Mouse (Mus musculus): ENCODE results near the gene Col16a1. TPM values are rescaled to one million over a fixed set of nuclear protein-coding genes. Genes with fewer than 3 reads are reported as not detected.
A peak's percentile ranks its signal among the peaks of the same experiment; 100 is the strongest.

Gene Col16a1
- polyA plus RNA-seq, 1 experiment from 2014 or later = 24.5 TPM

GRCm38 (mm10) chr4:130070523-130070922, 22.9 kb downstream of the Col16a1 start:
- no peak overlapping the region for H3K4me2 ChIP-seq
- H3K9me3 ChIP-seq (replicated peaks) = no peaks in the 10 kb centered on the region
- no peak overlapping the region for H3K9ac ChIP-seq (replicated peaks)
- H3K4me1 ChIP-seq = peaks cover 9% of the 10 kb centered on the region; the same call in 1 of the 2 replicates
- 56% methylated on average over 3 of the region's 3 CpGs for WGBS
- H3K4me3 ChIP-seq (replicated peaks) = no peak overlapping the region
- ATAC-seq (ENCODE audit: low FRiP score) = no peak
- H3K36me3 ChIP-seq = no peaks in the 10 kb centered on the region
- 0 out of 2 replicates have a peak, but pooled peaks cover 2% of the 10 kb centered on the region for H3K27me3 ChIP-seq (replicated peaks)
- no peak overlapping the region for H3K27ac ChIP-seq (replicated peaks)

DNA sequence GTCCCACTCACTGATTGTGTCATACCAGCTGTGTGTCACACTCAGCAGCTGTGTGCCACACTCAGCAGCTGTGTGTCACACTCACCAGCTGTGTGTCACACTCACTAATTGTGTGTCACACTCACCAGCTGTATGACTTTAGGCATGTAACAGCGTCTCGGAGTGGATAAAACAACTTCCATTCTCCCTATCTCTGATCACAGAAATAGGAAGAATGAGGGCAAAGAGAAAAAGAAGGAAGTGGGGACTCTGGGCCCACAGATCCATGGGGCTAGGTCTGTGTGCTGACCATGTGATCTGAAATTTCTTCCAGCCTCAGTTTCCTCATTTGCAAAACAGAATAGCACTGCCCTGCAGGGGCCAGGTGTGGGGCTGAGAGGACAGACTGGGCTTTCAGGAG, 24.1 kb downstream of the Col16a1 start:
- no peak for ATAC-seq (ENCODE audit: low FRiP score)
- Histone ChIP-seq H3K9ac (replicated peaks) (no peak overlapping the region), H3K36me3 (no peaks in the 10 kb centered on the region), H3K9me3 (replicated peaks) (no peaks in the 10 kb centered on the region), H3K27me3 (replicated peaks) (no peaks in the 10 kb centered on the region), H3K4me1 (peaks cover 17% of the 10 kb centered on the region), H3K4me3 (replicated peaks) (no peak overlapping the region), H3K4me2 (no peak overlapping the region), H3K27ac (replicated peaks) (no peak overlapping the region)
- WGBS = 88% methylated on average over 2 of the region's 2 CpGs

GRCm38 (mm10) chr4:130073367-130073766, 25.7 kb downstream of the Col16a1 start:
- no peaks in the 10 kb centered on the region for H3K9me3 ChIP-seq (replicated peaks)
- no peak overlapping the region for H3K9ac ChIP-seq (replicated peaks)
- no peak overlapping the region for H3K4me3 ChIP-seq (replicated peaks)
- no peak for ATAC-seq (ENCODE audit: low FRiP score)
- WGBS = 84% methylated on average over 4 of the region's 4 CpGs
- no peak overlapping the region for H3K4me2 ChIP-seq
- H3K4me1 ChIP-seq = peaks cover 24% of the 10 kb centered on the region
- H3K36me3 ChIP-seq = no peaks in the 10 kb centered on the region
- 0 out of 2 replicates have a peak, but pooled peaks cover 5% of the 10 kb centered on the region for H3K27me3 ChIP-seq (replicated peaks)
- H3K27ac ChIP-seq (replicated peaks) = no peak overlapping the region

DNA sequence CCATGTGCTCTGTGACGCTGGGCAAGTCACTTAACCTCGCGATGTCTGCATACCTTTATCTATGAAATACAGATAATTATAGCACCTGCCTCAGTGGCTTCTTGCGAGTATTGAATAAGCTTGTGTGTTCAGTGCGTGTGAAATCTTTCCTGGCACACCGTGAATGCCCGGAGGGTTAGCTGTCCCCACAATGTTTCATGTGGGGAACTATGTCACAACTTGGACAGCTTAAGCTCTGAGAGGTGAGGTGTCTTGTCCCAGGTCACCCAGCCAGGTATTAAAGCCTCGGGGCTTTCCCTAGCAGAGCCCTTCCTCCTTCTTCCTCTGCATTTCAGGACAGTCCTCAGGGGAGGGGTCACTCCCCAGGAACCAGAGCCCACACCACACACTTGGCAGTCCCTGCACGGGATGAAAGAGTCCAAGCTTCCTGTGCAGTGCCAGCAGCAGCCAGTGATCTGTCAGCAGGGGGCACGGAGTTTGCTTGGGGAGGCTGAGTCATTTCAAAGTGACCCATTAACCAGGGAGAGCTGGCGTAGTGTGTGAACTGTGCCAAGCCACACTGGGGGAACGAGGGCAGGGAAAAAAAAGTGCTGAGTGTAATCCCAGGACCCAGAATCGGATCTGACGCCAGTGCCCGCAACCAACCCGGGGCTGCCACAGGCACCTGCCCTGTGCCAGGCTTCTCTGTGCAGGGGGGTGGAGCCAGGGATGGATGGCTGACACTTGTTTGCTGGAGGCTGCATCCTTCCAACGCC, 27.3 kb downstream of the Col16a1 start:
- H3K9me3 ChIP-seq (replicated peaks) = no peaks in the 10 kb centered on the region
- H3K4me2 ChIP-seq = no peak overlapping the region
- 63% methylated on average over 17 of the region's 17 CpGs for WGBS
- peak; percentile 37; the same call in 1 of the 2 replicates for ATAC-seq (ENCODE audit: low FRiP score)
- H3K4me3 ChIP-seq (replicated peaks) = no peak overlapping the region
- H3K36me3 ChIP-seq = no peaks in the 10 kb centered on the region
- 0 out of 2 replicates have a peak, but pooled peaks cover 5% of the 10 kb centered on the region for H3K27me3 ChIP-seq (replicated peaks)
- H3K4me1 ChIP-seq = peaks cover 33% of the 10 kb centered on the region
- no peak overlapping the region for H3K9ac ChIP-seq (replicated peaks)
- no peak overlapping the region for H3K27ac ChIP-seq (replicated peaks)

GRCm38 (mm10) chr4:130076856-130077255, 29.2 kb downstream of the Col16a1 start:
- H3K4me1 ChIP-seq = peaks cover 44% of the 10 kb centered on the region
- H3K27ac ChIP-seq (replicated peaks) = no peak overlapping the region
- WGBS = 46% methylated on average over 8 of the region's 8 CpGs
- no peaks in the 10 kb centered on the region for H3K36me3 ChIP-seq
- no peak overlapping the region for H3K4me3 ChIP-seq (replicated peaks)
- H3K9me3 ChIP-seq (replicated peaks) = no peaks in the 10 kb centered on the region
- no peak overlapping the region for H3K4me2 ChIP-seq
- peaks cover 8% of the 10 kb centered on the region; the same call in 1 of the 2 replicates for H3K27me3 ChIP-seq (replicated peaks)
- H3K9ac ChIP-seq (replicated peaks) = no peak overlapping the region
- ATAC-seq (ENCODE audit: low FRiP score) = no peak

DNA sequence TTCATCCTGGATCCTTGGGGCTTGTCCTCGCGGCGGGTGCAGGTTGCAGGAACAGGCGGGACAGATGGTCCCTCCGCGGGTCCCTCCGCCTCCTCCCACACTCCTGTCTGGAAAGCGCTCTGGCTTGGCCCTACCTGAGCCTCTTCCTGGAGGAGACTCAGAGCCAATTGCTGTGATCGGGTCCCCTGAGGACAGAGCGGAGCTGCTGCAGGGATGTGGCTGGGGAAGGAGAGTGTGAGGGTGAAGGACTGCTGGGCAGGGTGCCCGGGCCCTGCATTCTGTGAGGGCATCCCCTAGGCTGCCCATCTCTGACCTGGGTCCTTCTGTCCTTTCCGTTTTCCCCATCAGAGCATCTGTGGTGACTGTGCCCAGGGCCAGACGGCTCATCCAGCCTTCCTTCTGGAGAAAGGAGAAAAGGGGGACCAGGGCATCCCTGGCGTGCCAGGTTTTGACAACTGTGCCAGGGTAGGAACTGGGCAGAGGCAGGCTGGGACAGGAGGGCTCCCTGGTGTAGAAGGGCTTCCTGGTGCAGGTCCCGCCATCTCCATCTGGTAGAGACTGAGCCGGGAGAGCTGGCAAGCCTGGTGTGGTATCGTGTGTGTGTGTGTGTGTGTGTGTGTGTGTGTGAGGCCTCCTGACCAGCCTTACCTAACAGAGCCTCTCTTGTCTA, 31.3 kb downstream of the Col16a1 start:
- Histone ChIP-seq H3K9me3 (replicated peaks) (no peaks in the 10 kb centered on the region), H3K36me3 (no peaks in the 10 kb centered on the region), H3K4me2 (no peak overlapping the region), H3K4me1 (peaks cover 51% of the 10 kb centered on the region), H3K9ac (replicated peaks) (no peak overlapping the region), H3K27ac (replicated peaks) (no peak overlapping the region), H3K27me3 (replicated peaks) (peaks cover 8% of the 10 kb centered on the region; the same call in 1 of the 2 replicates), H3K4me3 (replicated peaks) (no peak overlapping the region)
- 60% methylated on average over 17 of the region's 17 CpGs for WGBS
- ATAC-seq (ENCODE audit: low FRiP score) = no peak

DNA sequence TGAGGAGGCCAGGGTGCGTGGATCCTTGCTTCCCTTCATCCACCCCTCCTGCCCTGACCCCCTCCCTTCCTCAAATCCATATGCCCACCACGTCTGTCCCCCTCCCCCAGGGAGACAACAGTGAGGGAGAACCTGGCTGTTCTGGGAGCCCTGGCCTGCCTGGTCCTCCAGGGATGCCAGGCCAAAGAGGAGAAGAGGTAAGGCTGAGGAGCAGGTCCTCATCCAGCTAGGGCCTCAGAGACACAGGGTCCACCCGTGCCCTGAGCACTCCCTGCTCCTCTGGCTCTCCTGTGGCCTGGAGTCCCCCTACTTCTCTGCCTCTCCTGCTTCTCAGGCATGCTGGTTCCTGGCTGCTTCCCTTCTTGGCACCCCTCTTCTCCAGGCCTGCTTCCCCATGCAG, 31.9 kb downstream of the Col16a1 start:
- no peaks in the 10 kb centered on the region for H3K36me3 ChIP-seq
- no peak overlapping the region for H3K9ac ChIP-seq (replicated peaks)
- H3K4me2 ChIP-seq = no peak overlapping the region
- H3K27ac ChIP-seq (replicated peaks) = no peak overlapping the region
- peaks cover 54% of the 10 kb centered on the region for H3K4me1 ChIP-seq
- no peak overlapping the region for H3K4me3 ChIP-seq (replicated peaks)
- 51% methylated on average over 3 of the region's 3 CpGs for WGBS
- H3K27me3 ChIP-seq (replicated peaks) = peaks cover 8% of the 10 kb centered on the region; the same call in 1 of the 2 replicates
- H3K9me3 ChIP-seq (replicated peaks) = no peaks in the 10 kb centered on the region
- ATAC-seq (ENCODE audit: low FRiP score) = no peak

DNA sequence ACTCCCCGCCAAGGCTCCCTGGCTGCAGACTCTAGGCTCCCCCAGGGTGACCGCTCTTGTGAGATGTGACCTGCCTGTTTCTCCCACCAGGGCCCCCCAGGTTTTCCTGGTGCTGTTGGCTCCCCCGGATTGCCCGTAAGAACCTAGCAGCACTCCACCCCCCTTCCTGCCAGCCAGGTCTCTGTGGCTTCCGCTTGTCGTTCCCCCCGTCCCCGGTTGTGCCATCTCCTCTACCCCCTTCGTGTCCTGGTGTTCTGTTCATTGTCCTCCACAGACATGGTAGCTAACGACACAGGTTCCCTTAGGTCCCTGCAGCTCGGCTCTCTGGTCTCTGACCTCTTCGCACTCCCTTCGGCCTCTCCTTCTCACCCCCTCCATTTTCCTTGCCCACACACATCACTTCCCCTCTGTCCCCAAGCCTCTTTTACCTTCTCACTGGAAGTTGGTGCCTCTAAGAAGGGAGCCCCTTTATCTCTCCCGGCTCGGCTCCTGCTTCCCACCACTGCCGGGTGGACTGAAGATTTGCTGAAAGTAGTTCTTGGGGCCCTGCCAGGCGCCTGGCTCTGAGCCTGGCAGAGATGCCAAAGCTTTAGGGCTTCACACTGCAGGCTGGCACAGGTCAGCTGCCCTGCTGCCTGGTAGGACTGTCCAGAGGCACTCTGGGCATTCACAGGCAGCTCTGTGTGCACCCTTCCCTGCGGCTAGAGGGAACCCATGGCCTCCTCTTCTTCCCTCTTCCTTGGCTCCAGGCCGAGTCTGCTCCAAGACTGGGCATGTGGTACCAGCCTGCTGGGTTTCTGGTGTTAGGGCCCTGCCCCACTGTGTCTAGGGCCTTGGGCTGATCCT, 33.9 kb downstream of the Col16a1 start:
- H3K4me3 ChIP-seq (replicated peaks) = no peak overlapping the region
- 74% methylated on average over 19 of the region's 19 CpGs for WGBS
- H3K4me2 ChIP-seq = no peak overlapping the region
- peak overlapping the region; percentile 41; the same call in 1 of the 2 replicates for H3K27ac ChIP-seq (replicated peaks)
- ATAC-seq (ENCODE audit: low FRiP score) = peak; percentile 78
- no peak overlapping the region for H3K9ac ChIP-seq (replicated peaks)
- H3K9me3 ChIP-seq (replicated peaks) = no peaks in the 10 kb centered on the region
- H3K4me1 ChIP-seq = peaks cover 38% of the 10 kb centered on the region
- peaks cover 8% of the 10 kb centered on the region; the same call in 1 of the 2 replicates for H3K27me3 ChIP-seq (replicated peaks)
- no peaks in the 10 kb centered on the region for H3K36me3 ChIP-seq

DNA sequence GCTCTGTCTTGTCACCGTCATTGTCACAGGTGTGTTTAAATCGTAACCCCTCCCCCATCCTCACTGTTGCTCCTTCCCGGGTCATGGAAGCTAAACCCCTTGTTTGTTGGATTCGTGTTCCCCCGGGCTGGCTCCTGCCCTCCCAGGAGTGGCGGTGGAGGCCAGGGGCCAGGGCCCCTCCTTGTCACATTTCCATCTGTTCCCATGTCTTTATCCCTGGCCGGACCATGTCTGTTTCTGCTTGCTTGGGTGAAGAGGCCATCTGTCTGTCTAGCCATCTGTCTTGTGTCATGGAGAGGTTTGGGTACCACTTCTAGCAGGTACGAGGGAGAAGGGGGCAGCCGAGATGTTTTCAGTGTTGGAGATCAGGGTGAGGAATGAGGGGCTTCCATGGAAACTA, 34.6 kb downstream of the Col16a1 start:
- Histone ChIP-seq H3K4me1 (peaks cover 32% of the 10 kb centered on the region), H3K27ac (replicated peaks) (no peak overlapping the region; the same call in 1 of the 2 replicates), H3K4me3 (replicated peaks) (no peak overlapping the region), H3K27me3 (replicated peaks) (peaks cover 12% of the 10 kb centered on the region; the same call in 1 of the 2 replicates), H3K9ac (replicated peaks) (no peak overlapping the region), H3K36me3 (no peaks in the 10 kb centered on the region), H3K9me3 (replicated peaks) (no peaks in the 10 kb centered on the region), H3K4me2 (no peak overlapping the region)
- no peak for ATAC-seq (ENCODE audit: low FRiP score)
- 66% methylated on average over 9 of the region's 9 CpGs for WGBS

GRCm38 (mm10) chr4:130084331-130084945, 36.8 kb downstream of the Col16a1 start:
- H3K4me1 ChIP-seq = peaks cover 24% of the 10 kb centered on the region
- H3K9me3 ChIP-seq (replicated peaks) = no peaks in the 10 kb centered on the region
- no peak overlapping the region for H3K9ac ChIP-seq (replicated peaks)
- H3K4me3 ChIP-seq (replicated peaks) = no peak overlapping the region
- no peak overlapping the region for H3K27ac ChIP-seq (replicated peaks)
- H3K36me3 ChIP-seq = no peaks in the 10 kb centered on the region
- ATAC-seq (ENCODE audit: low FRiP score) = no peak
- H3K27me3 ChIP-seq (replicated peaks) = peaks cover 21% of the 10 kb centered on the region
- H3K4me2 ChIP-seq = no peak overlapping the region
- 56% methylated on average over 7 of the region's 7 CpGs for WGBS

DNA sequence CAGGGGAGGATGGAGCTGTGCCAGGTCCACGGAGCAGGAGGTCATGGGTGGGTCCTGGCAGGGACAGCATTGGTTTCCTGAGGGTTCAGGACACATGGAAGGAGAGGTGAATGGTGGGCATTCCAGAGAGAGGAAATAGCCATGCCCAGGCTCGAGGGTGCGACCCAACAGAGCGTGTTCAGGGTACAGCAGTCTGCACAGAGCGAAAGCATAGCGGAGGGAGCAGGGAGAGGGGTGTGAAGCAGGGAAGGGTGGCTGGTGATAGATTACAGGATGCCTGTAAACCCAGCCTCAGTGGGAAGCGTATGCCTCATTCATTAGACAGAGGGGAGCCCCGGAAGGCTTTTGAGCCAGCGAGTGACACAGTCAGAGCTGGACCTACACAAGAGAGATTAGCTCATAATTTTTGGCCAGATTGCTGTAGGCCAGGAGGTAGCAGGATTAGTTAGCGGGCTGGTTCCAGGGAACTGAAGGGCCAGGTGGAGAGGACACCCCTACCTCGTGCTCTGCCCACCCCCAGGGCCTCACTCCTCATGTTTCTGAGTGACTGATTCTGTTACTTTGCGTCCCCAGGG, 37.7 kb downstream of the Col16a1 start:
- H3K4me3 ChIP-seq (replicated peaks) = no peak overlapping the region
- no peak overlapping the region for H3K9ac ChIP-seq (replicated peaks)
- 65% methylated on average over 11 of the region's 12 CpGs for WGBS
- H3K4me2 ChIP-seq = no peak overlapping the region
- H3K27ac ChIP-seq (replicated peaks) = no peak overlapping the region
- H3K4me1 ChIP-seq = peaks cover 21% of the 10 kb centered on the region
- ATAC-seq (ENCODE audit: low FRiP score) = no peak
- H3K36me3 ChIP-seq = no peaks in the 10 kb centered on the region
- no peaks in the 10 kb centered on the region for H3K9me3 ChIP-seq (replicated peaks)
- H3K27me3 ChIP-seq (replicated peaks) = peaks cover 21% of the 10 kb centered on the region
